Mouse (Mus musculus) small intestine, adult 2 months (tissue): ENCODE results near the gene Kmt2d. TPM values are rescaled to one million over a fixed set of nuclear protein-coding genes. Genes with fewer than 3 reads are reported as not detected.
"Not testable (repeated sequence)": the region's sequence is repeated elsewhere in the genome, so short reads cannot be mapped to it uniquely, and the experiment has no call there.

ENCODE experiments used
- H3K27ac ChIP-seq: fragments of 200-500 bp; 2 replicates; pipeline ENCODE4 v1.5.1; 2012; ENCODE audit warnings: low read depth, low read length, control low read depth, inconsistent platforms; ENCODE audit not compliant: insufficient read depth
- H3K27me3 ChIP-seq: fragments of 200-500 bp; 2 replicates; pipeline ENCODE4 v1.6.1; 2012; ENCODE audit warnings: mild to moderate bottlenecking, moderate library complexity, low read length, inconsistent platforms; ENCODE audit not compliant: control insufficient read depth, insufficient read depth
- H3K36me3 ChIP-seq: fragments of 200-500 bp; 2 replicates; pipeline ENCODE4 v1.6.1; 2012; ENCODE audit warnings: mild to moderate bottlenecking, low read length, control low read depth, inconsistent platforms; ENCODE audit not compliant: control insufficient read depth, insufficient read depth
- H3K4me1 ChIP-seq: fragments of 200-500 bp; 2 replicates; pipeline ENCODE4 v1.6.1; 2012; ENCODE audit warnings: low read length, inconsistent platforms, mixed read lengths; ENCODE audit not compliant: control insufficient read depth, insufficient read depth, insufficient read length
- H3K4me3 ChIP-seq: fragments of 200-500 bp; 2 replicates; pipeline ENCODE4 v1.5.1; 2012; ENCODE audit warnings: low read depth, mild to moderate bottlenecking, control low read depth, inconsistent platforms, low read length, moderate library complexity
- CTCF ChIP-seq: fragments of 200-500 bp; IDR thresholded peaks from 2 replicates; pipeline ENCODE4 v1.5.1; 2012; ENCODE audit warnings: low read depth, mild to moderate bottlenecking, control low read depth, inconsistent platforms, low read length, moderate library complexity, mixed read lengths; ENCODE audit not compliant: insufficient replicate concordance, insufficient read length; ENCODE audit errors: extremely low read depth
- POLR2A ChIP-seq: fragments of 200-500 bp; IDR thresholded peaks from 2 replicates; pipeline ENCODE4 v1.6.1; 2012; ENCODE audit warnings: low read depth, mild to moderate bottlenecking, control low read depth, inconsistent platforms, low read length, moderate library complexity
- WGBS: fragments of 180-500 bp; shearing (Covaris S2); methylation state at CpG from one replicate; pipeline ENCODE4 v1.1.7; 2018; 5-methylcytosine and 5-hydroxymethylcytosine counted together
- polyA plus RNA-seq: library from polyadenylated mRNA; depleted of rRNA; stranded (reverse); fragments of >200 nt; gene quantifications from 2 replicates; pipeline ENCODE4 v1.2.3, GENCODE M21; 2012; rRNA removed

The Kmt2d gene
- polyA plus RNA-seq: 19.4 and 36.2 TPM in 2 replicates

- TF ChIP-seq POLR2A: no peak
- TF ChIP-seq CTCF: no peak
- under 1% methylated on average over 82 of the region's 94 CpGs for WGBS
Observed at GRCm38 (mm10) chr15:98871070-98871915, at the start of gene Kmt2d. Gene Kmt2d, minus strand, starts transcription at chr15:98871204.

DNA sequence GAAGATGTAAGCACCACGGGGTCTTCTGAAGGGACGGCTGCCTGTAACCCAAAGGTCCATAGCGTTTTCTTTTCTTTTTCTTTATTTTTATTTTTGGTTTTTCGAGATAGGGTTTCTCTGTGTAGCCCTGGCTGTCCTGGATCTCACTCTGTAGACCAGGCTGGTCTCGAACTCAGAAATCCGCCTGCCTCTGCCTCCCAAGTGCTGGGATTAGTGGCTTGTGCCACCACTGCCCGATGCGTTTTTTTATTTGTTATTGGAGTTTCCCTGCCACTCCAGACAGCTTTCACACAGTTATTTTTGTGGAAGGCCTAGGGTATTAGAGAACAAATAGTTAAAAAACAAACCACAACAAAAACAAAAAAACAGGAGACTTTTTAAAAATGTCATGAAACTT is 47.5 kb upstream of the Kmt2d start:
- 7% methylated on average over 8 of the region's 8 CpGs for WGBS
- H3K27me3 ChIP-seq: not testable (repeated sequence)
- H3K4me1 ChIP-seq: peaks cover 11% of the 10 kb centered on the region; the same call in 1 of the 2 replicates

More at GRCm38 (mm10) chr15:98871070-98871915, at the start of gene Kmt2d:
- peaks cover 11% of the 10 kb centered on the region for H3K4me1 ChIP-seq
- peaks cover 5% of the 10 kb centered on the region; the same call in 1 of the 2 replicates for H3K36me3 ChIP-seq
- peak within 1 kb of the TSS; percentile 98 for H3K4me3 ChIP-seq
- H3K27me3 ChIP-seq: no peaks in the 10 kb centered on the region
- H3K27ac ChIP-seq: peak within 1 kb of the TSS; percentile 98

GRCm38 (mm10) chr15:98917538-98918498 is 46.8 kb upstream of the Kmt2d start, which contains the start of gene Lmbr1l:
Gene Lmbr1l, minus strand, starts transcription at chr15:98918231.
- peaks cover 14% of the 10 kb centered on the region for H3K36me3 ChIP-seq
- H3K4me1 ChIP-seq: peaks cover 7% of the 10 kb centered on the region; the same call in 1 of the 2 replicates
- TF ChIP-seq POLR2A: peak; percentile 80
- 0 out of 2 replicates have a peak, but pooled peaks have one; percentile 18 for TF ChIP-seq CTCF
- H3K27ac ChIP-seq: peak within 1 kb of the TSS; percentile 74
- peak within 1 kb of the TSS; percentile 78 for H3K4me3 ChIP-seq
- H3K27me3 ChIP-seq: no peaks in the 10 kb centered on the region
- under 1% methylated on average over 82 of the region's 82 CpGs for WGBS

More for the DNA sequence above, 47.5 kb upstream of the Kmt2d start:
- H3K36me3 ChIP-seq: not testable (repeated sequence)
- Histone ChIP-seq H3K4me3 (peak overlapping the region; percentile 78), H3K27ac (peak overlapping the region; percentile 55; the same call in 1 of the 2 replicates)

- peaks cover 22% of the 10 kb centered on the region for H3K36me3 ChIP-seq
- H3K4me1 ChIP-seq: peaks cover 3% of the 10 kb centered on the region; the same call in 1 of the 2 replicates
- peak overlapping the region; percentile 40 for H3K27ac ChIP-seq
- no peaks in the 10 kb centered on the region for H3K27me3 ChIP-seq
- under 1% methylated on average over 14 of the region's 14 CpGs for WGBS
- H3K4me3 ChIP-seq: peak overlapping the region; percentile 78
- TF ChIP-seq POLR2A (no peak), CTCF (no peak)
Observed at GRCm38 (mm10) chr15:98917091-98917490, 46.1 kb upstream of the Kmt2d start.

GRCm38 (mm10) chr15:98916016-98916415 is 45.0 kb upstream of the Kmt2d start:
- 88% methylated on average over 4 of the region's 4 CpGs for WGBS
- H3K36me3 ChIP-seq: peaks cover 32% of the 10 kb centered on the region
- TF ChIP-seq POLR2A (no peak), CTCF (no peak)
- H3K27me3 ChIP-seq: no peaks in the 10 kb centered on the region
- peaks cover 2% of the 10 kb centered on the region; the same call in 1 of the 2 replicates for H3K4me1 ChIP-seq
- H3K27ac ChIP-seq: no peak overlapping the region
- no peak overlapping the region for H3K4me3 ChIP-seq

DNA sequence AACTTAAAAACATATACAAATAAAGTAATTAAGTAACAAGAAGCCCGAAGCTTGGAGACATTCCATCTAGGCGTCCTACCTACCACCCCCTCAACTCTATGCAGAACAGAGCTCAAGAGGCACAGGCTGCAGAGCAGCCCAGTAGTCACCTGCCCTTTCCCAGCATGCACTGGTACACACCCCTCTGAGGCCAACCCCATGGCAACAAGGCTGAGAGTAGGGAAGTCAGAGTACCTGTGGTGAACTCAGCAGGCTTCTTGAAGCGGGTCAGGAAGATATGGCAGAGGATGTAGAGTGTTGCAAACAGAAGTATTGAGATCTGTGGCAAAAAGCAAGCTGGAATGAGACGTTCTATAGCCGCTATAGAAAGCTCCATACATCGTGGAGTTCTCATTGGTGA is 43.9 kb upstream of the Kmt2d start:
- Histone ChIP-seq H3K27me3 (no peaks in the 10 kb centered on the region), H3K36me3 (peaks cover 39% of the 10 kb centered on the region), H3K27ac (no peak overlapping the region), H3K4me3 (no peak overlapping the region), H3K4me1 (peaks cover 2% of the 10 kb centered on the region; the same call in 1 of the 2 replicates)
- TF ChIP-seq CTCF (no peak), POLR2A (no peak)
- 93% methylated on average over 6 of the region's 6 CpGs for WGBS

- WGBS: 50% methylated on average over 10 of the region's 10 CpGs
- Histone ChIP-seq H3K4me3 (no peak overlapping the region), H3K36me3 (peaks cover 49% of the 10 kb centered on the region), H3K27ac (no peak overlapping the region), H3K4me1 (no peaks in the 10 kb centered on the region), H3K27me3 (no peaks in the 10 kb centered on the region)
- TF ChIP-seq CTCF (peak; percentile 72; the same call in 1 of the 2 replicates), POLR2A (no peak)
Observed at GRCm38 (mm10) chr15:98904692-98905091, 33.7 kb upstream of the Kmt2d start.
